Mouse (Mus musculus): ENCODE measurements at regions not wholly inside any gene's neighbourhood (a gene's known extent, or its start where the extent isn't known, plus 50 kb on each side); places are given as distances from the start of the nearest gene placed in this dataset.

DNA sequence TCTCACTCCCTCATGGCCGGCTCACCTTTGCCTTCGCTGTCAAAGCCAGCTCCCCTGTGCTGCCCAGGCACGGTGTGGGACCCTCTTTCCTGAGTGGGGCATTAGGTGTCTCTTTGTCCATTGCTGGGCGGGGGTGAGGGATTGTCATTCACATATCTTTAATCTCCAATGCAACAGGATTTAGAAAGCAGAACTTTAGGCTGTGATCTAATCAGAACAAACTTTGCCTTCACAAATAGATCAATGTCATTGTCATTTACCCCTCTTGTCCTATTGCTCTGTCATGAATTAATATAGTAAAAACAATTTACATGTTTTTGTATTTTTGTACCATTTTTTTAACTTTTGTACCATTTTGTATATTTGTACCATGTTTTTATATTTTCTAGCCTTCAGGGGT lies 254.7 kb upstream of the Pik3r1 start:
- TF ChIP-seq POLR2A (IDR thresholded peaks at IDR 0.05; ENCODE audit: extremely low read depth, insufficient read depth, low read length): no peak
- TF ChIP-seq CTCF (IDR thresholded peaks at IDR 0.05; ENCODE audit: low read depth, low read length): no peak

Data from liver, adult 2 months (tissue).